Mouse (Mus musculus): ENCODE measurements around the gene Maz. TPM values are rescaled to one million over a fixed set of nuclear protein-coding genes. Genes with fewer than 3 reads are reported as not detected.
A peak's percentile ranks its signal among the peaks of the same experiment; 100 is the strongest.

Gene Maz
- polyA plus RNA-seq, 1 experiment from 2014 or later = 72.5 TPM

GRCm38 (mm10) chr7:126986319-126986718 is 40.5 kb downstream of the Maz start:
- H3K27ac ChIP-seq = no peak overlapping the region
- 51% methylated on average over 9 of the region's 9 CpGs for WGBS
- no peak overlapping the region for H3K4me2 ChIP-seq (replicated peaks)
- H3K9ac ChIP-seq (replicated peaks) = no peak overlapping the region
- no peak overlapping the region for H3K4me3 ChIP-seq (replicated peaks)
- H3K27me3 ChIP-seq = no peaks in the 10 kb centered on the region
- ATAC-seq = no peak
- H3K36me3 ChIP-seq = peaks cover 3% of the 10 kb centered on the region; the same call in 1 of the 2 replicates
- H3K4me1 ChIP-seq (replicated peaks) = no peaks in the 10 kb centered on the region
- H3K9me3 ChIP-seq = no peaks in the 10 kb centered on the region

GRCm38 (mm10) chr7:126984667-126985444 is 42.0 kb downstream of the Maz start:
- Histone ChIP-seq H3K4me2 (replicated peaks) (no peak overlapping the region), H3K27ac (no peak overlapping the region), H3K27me3 (no peaks in the 10 kb centered on the region), H3K4me1 (replicated peaks) (no peaks in the 10 kb centered on the region), H3K9me3 (no peaks in the 10 kb centered on the region), H3K36me3 (peaks cover 16% of the 10 kb centered on the region), H3K9ac (replicated peaks) (no peak overlapping the region), H3K4me3 (replicated peaks) (no peak overlapping the region)
- ATAC-seq = no peak
- 71% methylated on average over 10 of the region's 10 CpGs for WGBS

- Histone ChIP-seq H3K4me3 (replicated peaks) (no peak overlapping the region), H3K9ac (replicated peaks) (no peak overlapping the region), H3K4me2 (replicated peaks) (no peak overlapping the region), H3K9me3 (no peaks in the 10 kb centered on the region), H3K4me1 (replicated peaks) (peaks cover 3% of the 10 kb centered on the region; the same call in 1 of the 2 replicates), H3K36me3 (peaks cover 33% of the 10 kb centered on the region), H3K27me3 (no peaks in the 10 kb centered on the region), H3K27ac (no peak overlapping the region)
- no peak for ATAC-seq
- 84% methylated on average over 7 of the region's 7 CpGs for WGBS
Measured at GRCm38 (mm10) chr7:126983113-126983512, 43.7 kb downstream of the Maz start.

GRCm38 (mm10) chr7:126982054-126982453 is 44.8 kb downstream of the Maz start:
- 95% methylated on average over 4 of the region's 4 CpGs for WGBS
- ATAC-seq = no peak
- Histone ChIP-seq H3K9me3 (no peaks in the 10 kb centered on the region), H3K27ac (no peak overlapping the region), H3K4me3 (replicated peaks) (no peak overlapping the region), H3K9ac (replicated peaks) (no peak overlapping the region), H3K27me3 (no peaks in the 10 kb centered on the region), H3K36me3 (peaks cover 35% of the 10 kb centered on the region), H3K4me2 (replicated peaks) (no peak overlapping the region), H3K4me1 (replicated peaks) (peaks cover 13% of the 10 kb centered on the region)

GRCm38 (mm10) chr7:126981601-126982000 is 45.2 kb downstream of the Maz start:
- Histone ChIP-seq H3K9ac (replicated peaks) (no peak overlapping the region), H3K27me3 (no peaks in the 10 kb centered on the region), H3K36me3 (peaks cover 35% of the 10 kb centered on the region), H3K27ac (no peak overlapping the region), H3K4me1 (replicated peaks) (peaks cover 17% of the 10 kb centered on the region), H3K4me3 (replicated peaks) (no peak overlapping the region), H3K4me2 (replicated peaks) (no peak overlapping the region), H3K9me3 (no peaks in the 10 kb centered on the region)
- WGBS = 92% methylated on average over 2 of the region's 2 CpGs
- no peak for ATAC-seq

GRCm38 (mm10) chr7:126978841-126979240 is 48.0 kb downstream of the Maz start:
- no peak overlapping the region for H3K9ac ChIP-seq (replicated peaks)
- H3K4me2 ChIP-seq (replicated peaks) = no peak overlapping the region
- no peak for ATAC-seq
- no peaks in the 10 kb centered on the region for H3K27me3 ChIP-seq
- 94% methylated on average over 6 of the region's 6 CpGs for WGBS
- no peak overlapping the region for H3K27ac ChIP-seq
- H3K9me3 ChIP-seq = no peaks in the 10 kb centered on the region
- peaks cover 35% of the 10 kb centered on the region for H3K36me3 ChIP-seq
- peaks cover 17% of the 10 kb centered on the region for H3K4me1 ChIP-seq (replicated peaks)
- H3K4me3 ChIP-seq (replicated peaks) = no peak overlapping the region

- H3K9me3 ChIP-seq = no peaks in the 10 kb centered on the region
- peak overlapping the region; percentile 100 for H3K4me3 ChIP-seq (replicated peaks)
- peak overlapping the region; percentile 99 for H3K9ac ChIP-seq (replicated peaks)
- peak overlapping the region; percentile 93 for H3K4me2 ChIP-seq (replicated peaks)
- WGBS = 31% methylated on average over 14 of the region's 14 CpGs
- peaks cover 39% of the 10 kb centered on the region for H3K36me3 ChIP-seq
- H3K4me1 ChIP-seq (replicated peaks) = peaks cover 17% of the 10 kb centered on the region
- H3K27me3 ChIP-seq = no peaks in the 10 kb centered on the region; the same call in 1 of the 2 replicates
- ATAC-seq = no peak; the same call in 1 of the 2 replicates
- H3K27ac ChIP-seq = peak overlapping the region; percentile 96
Measured at GRCm38 (mm10) chr7:126976878-126977459, 49.9 kb downstream of the Maz start.

GRCm38 (mm10) chr7:126975950-126976866 is 50.6 kb downstream of the Maz start, which contains the start of gene Cdiptos:
Gene Cdiptos, minus strand, starts transcription at chr7:126976098.
- H3K4me1 ChIP-seq (replicated peaks) = peaks cover 17% of the 10 kb centered on the region
- H3K36me3 ChIP-seq = peaks cover 43% of the 10 kb centered on the region
- peak within 1 kb of the TSS; percentile 100 for H3K4me3 ChIP-seq (replicated peaks)
- under 1% methylated on average over 55 of the region's 55 CpGs for WGBS
- H3K4me2 ChIP-seq (replicated peaks) = peak within 1 kb of the TSS; percentile 93
- H3K9me3 ChIP-seq = no peaks in the 10 kb centered on the region
- peak within 1 kb of the TSS; percentile 96 for H3K27ac ChIP-seq
- no peaks in the 10 kb centered on the region; the same call in 1 of the 2 replicates for H3K27me3 ChIP-seq
- peak; percentile 96 for ATAC-seq
- peak within 1 kb of the TSS; percentile 99 for H3K9ac ChIP-seq (replicated peaks)

- no peak for ATAC-seq
- H3K9ac ChIP-seq (replicated peaks) = peak within 1 kb of the TSS; percentile 99
- H3K27me3 ChIP-seq = no peaks in the 10 kb centered on the region; the same call in 1 of the 2 replicates
- H3K4me3 ChIP-seq (replicated peaks) = peak within 1 kb of the TSS; percentile 100
- H3K36me3 ChIP-seq = peaks cover 43% of the 10 kb centered on the region
- H3K9me3 ChIP-seq = no peaks in the 10 kb centered on the region
- peak within 1 kb of the TSS; percentile 96 for H3K27ac ChIP-seq
- H3K4me2 ChIP-seq (replicated peaks) = peak within 1 kb of the TSS; percentile 93
- WGBS = 0% methylated on average over 1 of the region's 1 CpGs
- peaks cover 17% of the 10 kb centered on the region for H3K4me1 ChIP-seq (replicated peaks)
Measured at GRCm38 (mm10) chr7:126975893-126975949, 51.1 kb downstream of the Maz start, which contains the start of gene Cdipt. Gene Cdipt, plus strand, starts transcription at chr7:126975914.

- no peak; the same call in 1 of the 2 replicates for ATAC-seq
- H3K4me3 ChIP-seq (replicated peaks) = peak overlapping the region; percentile 100; the same call in 1 of the 2 replicates
- H3K27ac ChIP-seq = no peak overlapping the region
- WGBS = 13% methylated on average over 8 of the region's 8 CpGs
- H3K4me2 ChIP-seq (replicated peaks) = peak overlapping the region; percentile 93
- no peaks in the 10 kb centered on the region; the same call in 1 of the 2 replicates for H3K27me3 ChIP-seq
- H3K4me1 ChIP-seq (replicated peaks) = peaks cover 17% of the 10 kb centered on the region
- no peak overlapping the region for H3K9ac ChIP-seq (replicated peaks)
- no peaks in the 10 kb centered on the region for H3K9me3 ChIP-seq
- H3K36me3 ChIP-seq = peaks cover 44% of the 10 kb centered on the region
Measured at GRCm38 (mm10) chr7:126975493-126975892, 51.3 kb downstream of the Maz start.

Data from midbrain, embryonic 13.5 days (tissue).